Mouse (Mus musculus): Measurements from ENCODE around the gene Olfr972.
A peak's percentile ranks its signal among the peaks of the same experiment; 100 is the strongest.
"Not testable (repeated sequence)": the region's sequence is repeated elsewhere in the genome, so short reads cannot be mapped to it uniquely, and the experiment has no call there.

Gene Olfr972

DNA sequence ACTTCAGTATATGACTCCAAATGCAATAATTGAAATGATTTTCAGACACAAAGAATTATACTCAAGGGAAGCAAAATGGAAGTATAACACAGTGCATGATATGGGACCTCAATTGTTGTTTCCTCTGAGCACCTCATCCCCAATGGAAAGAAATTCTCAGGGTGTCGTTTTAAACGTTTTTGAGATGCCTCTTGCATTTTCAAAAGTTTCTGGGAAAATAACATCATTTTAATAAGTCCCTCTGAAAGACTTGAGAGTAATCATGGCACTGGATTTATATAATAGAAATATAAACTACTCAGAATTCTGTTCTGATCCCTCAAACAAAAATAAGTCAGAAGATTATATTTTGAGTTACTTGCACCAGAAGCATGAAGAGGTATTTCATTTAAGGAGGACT, at the start of gene Olfr972:
Gene Olfr972, plus strand, starts transcription at position 301 of the 400 bp plus-strand sequence.
- DNase-seq (ENCODE audit: low read depth, low spot score), result no peak

DNA sequence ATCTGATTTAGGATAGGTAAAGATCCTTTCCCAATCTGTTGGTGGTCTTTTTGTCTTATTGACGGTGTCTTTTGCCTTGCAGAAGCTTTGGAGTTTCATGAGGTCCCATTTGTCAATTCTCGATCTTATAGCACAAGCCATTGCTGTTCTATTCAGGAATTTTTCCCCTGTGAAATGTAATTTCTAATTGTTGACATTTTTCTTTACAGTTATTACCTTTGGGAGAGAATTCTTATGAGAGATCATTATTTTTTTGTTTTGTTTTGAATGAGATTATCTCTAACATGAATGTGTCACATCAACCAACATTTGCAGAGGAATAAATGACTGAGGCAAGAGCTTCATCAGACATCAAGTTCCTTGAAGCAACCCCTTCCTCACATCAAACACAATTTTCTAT, 29.6 kb upstream of the Olfr972 start, which contains the start of gene Olfr971:
Gene Olfr971, plus strand, starts transcription at position 301 of the 400 bp plus-strand sequence.
- not testable (repeated sequence) for DNase-seq (ENCODE audit: low read depth, low spot score)

DNA sequence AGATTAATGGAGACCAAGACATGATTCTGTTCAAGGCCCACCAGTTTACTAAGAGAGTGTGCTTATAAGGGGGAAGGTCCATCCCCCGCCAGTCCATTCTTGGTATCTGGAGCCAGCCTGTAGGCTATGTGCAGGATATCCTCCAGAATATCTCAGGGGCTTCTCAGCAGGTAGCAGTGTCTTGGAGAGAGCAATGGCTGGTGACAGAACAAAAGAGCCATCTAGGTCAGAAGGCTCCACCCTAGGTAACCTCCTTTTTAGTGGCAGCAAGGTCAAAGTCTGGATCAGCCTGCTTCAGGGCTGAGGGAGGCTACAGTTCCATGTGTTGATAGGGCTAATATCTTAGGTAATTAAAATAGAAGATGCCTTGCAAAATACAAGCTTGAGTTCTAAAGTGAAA, 5.8 kb downstream of the Olfr972 start:
- not testable (repeated sequence) for DNase-seq (ENCODE audit: low read depth, low spot score)

DNA sequence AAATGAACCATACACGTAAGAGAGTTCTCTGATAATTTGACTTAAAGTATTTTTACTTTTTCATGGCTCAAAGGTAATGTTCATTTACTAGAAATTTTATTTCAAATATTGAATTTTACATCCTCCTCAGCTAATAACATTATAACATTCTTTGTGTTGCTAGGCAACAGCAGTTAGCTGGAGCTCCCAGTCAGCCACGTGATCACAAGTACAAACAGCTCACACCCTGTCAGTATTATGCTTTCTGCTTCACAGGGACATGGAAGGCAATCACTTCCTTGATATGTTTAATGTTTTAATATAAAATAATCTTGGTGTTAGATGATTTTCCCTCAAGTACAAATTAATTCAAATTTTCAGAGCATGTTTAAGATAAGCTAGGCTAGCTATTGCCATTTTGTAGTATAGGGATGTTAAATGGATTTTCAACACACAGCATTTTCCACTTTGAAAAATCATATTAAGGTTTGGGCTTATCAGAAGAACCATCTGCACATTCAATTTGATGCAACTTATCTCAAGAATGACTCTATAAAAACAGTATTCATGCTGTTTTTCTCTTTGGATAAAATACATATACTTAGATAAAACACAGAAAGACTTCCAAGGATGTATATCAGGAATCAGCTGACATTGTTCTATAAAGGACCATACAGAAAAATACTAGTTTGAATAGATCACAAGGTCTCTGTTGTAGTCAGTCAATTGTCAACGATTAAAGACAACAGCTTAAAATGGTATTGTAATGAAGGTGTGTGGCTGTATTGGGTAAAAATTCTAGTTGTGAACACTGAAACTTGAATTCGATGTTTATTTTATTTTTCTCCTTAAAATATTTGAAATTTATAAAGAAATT, 11.5 kb downstream of the Olfr972 start:
- DNase-seq (ENCODE audit: low read depth, low spot score), result not testable (repeated sequence)

DNA sequence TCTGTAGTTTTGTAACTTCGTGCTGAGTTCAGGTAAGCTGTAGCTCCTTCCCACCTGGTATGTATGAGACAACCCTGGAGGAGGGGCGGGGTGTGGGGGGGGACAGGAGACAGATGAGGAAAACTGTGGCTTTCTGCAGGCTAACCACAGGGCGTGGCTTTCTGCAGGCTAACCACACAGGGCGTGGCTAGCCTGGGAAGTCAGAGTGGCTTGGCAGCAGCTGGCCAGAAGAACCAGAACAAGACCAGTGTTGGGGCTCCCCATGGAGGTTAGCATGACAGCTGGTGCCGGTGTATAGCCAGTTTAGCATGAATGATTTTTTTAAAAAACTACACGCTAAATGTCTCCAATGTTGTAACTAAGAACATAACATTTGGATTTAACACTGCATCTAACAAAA, 38.9 kb downstream of the Olfr972 start:
- DNase-seq (ENCODE audit: low read depth, low spot score), result peak; percentile 9

DNA sequence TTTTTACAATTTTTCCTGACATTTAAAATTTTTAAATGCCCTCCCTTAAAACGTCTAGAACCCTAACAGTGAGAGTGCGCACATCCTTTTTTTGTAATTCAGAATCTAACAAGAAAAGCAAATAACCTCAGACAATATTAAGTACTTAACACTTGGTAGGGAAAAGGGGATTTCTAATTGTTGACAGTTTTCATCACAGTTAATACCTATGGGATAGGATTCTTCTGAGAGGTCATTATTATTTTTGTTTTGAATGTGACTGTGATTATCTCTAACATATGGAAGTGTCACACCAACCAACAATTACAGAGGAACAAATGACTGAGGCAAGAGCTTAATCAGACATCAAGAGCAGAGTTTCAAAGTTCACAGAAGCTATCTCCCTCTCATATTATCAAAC, 40.8 kb downstream of the Olfr972 start, which contains the start of gene Olfr229:
Gene Olfr229, plus strand, starts transcription at position 301 of the 400 bp plus-strand sequence.
- no peak for DNase-seq (ENCODE audit: low read depth, low spot score)

DNA sequence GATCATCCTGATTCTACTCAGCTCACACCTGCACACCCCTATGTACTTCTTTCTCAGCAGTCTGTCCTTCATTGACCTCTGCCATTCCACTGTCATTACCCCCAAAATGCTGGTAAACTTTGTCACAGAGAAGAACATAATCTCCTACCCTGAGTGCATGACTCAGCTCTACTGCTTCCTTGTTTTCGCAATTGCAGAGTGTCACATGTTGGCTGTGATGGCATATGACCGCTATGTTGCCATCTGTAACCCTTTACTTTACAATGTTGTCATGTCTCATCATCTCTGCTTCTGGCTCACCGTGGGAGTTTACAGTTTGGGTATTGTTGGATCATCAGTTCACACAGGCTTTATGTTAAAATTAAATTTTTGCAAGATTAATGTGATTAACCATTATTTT, 43.7 kb downstream of the Olfr972 start:
- DNase-seq (ENCODE audit: low read depth, low spot score), result no peak

All from 3T3-L1 (cell line).